Mouse (Mus musculus) heart, adult 8-10 months (tissue): ENCODE data around the gene Gm36079. TPM values are rescaled to one million over a fixed set of nuclear protein-coding genes. Genes with fewer than 3 reads are reported as not detected.
"Not testable (repeated sequence)": the region's sequence is repeated elsewhere in the genome, so short reads cannot be mapped to it uniquely, and the experiment has no call there.

Experiments used
- DNase-seq: peaks from one replicate; pipeline ENCODE4 v3.0.0; 2022; ENCODE audit warnings: low spot score
- total RNA-seq, 4 experiments: library from RNA; stranded (reverse); gene quantifications; 2 replicates each; pipeline ENCODE4 v1.2.4; 2022

Gene Gm36079
- total RNA-seq, 4 experiments from 2014 or later: not detected

DNA sequence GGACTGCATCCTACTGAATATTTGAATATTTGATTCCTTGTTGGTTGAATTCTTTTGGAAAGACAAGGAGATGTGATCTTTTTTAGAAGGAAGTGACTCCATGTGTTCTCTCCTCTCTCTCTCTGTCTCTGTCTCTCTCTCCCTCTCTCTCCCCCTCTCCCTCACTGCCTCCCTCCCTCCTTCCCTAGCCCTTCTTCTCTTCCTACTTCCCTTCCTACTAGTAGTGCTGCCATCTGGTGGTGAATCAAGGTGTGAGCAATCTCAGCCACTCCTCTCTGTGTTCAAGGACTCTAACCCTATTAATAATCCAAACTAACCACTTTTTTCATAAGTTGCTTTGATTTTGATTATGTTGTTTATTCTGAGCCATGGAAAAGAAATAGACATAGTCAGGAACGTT, 5.3 kb downstream of the Gm36079 start:
- DNase-seq: not testable (repeated sequence)

DNA sequence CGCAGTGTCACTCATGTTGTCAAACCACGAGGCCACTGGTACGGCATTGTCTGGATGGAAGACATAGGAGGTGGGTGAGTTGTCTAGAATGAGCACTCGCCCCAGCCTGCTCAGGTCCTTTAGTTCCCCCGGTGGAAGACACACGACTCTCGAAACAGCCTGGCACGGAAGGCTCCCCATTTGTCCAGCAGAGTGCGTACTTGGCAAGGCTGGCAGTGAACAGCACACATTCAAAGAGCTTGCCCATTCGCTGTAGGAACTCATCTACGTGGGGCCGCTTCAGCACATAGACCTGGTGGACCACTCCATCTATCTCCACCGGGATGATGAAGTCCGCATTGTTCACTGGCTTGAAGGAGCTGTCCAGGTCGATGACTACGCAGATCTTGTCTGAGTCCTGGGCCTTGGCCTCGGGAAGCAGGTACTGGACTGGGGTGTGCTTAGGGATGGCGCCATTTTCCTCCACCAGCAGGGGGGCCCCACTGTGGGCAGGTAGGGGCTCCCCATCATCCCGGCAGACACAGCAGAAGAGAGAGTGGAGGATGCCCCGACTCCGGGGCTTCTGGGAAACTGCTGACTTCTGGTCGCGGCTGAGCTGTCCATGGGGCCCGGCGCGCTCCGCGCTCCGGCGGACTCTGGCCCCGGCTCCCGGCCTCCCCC, 11.3 kb downstream of the Gm36079 start:
- not testable (repeated sequence) for DNase-seq

DNA sequence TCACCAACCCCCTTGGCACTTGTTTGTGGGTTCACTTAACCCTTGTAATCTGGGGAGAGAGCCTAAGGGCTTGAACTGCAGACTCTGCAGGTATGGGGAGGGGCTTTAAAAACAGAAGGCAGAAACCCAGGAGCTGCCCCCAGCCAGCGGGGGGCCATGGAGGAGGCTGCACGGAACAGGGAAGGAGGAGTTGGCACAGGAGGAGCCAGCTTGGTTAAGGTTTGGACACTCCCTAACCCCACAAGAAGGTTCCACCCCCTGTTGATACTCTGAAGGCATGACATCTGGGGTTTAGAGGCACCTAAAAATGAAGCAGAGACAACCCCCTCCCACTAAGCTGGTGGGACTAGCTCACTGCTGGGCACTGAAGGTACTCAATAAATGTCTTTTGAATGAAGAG, 12.8 kb downstream of the Gm36079 start:
- DNase-seq: not testable (repeated sequence)

DNA sequence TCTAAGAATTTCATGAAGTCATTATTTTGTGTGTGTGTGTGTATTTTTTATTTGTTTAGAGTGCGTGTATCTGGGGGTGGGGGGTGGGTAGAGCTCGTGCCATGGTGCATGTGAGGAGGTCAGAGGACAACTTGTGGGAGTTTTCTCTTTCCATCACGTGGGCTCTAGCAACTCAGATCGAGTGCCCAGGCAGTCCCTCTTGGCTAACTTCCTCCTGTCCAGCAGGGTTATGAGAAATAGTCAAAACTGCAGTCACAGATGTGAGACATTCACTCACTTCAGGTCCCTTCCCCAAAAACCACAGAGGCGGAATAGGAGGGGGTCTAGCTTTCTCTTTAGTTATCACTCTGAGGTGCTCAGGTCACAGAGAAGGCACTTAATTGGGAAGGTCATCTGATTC, 13.3 kb downstream of the Gm36079 start:
- DNase-seq: not testable (repeated sequence)

DNA sequence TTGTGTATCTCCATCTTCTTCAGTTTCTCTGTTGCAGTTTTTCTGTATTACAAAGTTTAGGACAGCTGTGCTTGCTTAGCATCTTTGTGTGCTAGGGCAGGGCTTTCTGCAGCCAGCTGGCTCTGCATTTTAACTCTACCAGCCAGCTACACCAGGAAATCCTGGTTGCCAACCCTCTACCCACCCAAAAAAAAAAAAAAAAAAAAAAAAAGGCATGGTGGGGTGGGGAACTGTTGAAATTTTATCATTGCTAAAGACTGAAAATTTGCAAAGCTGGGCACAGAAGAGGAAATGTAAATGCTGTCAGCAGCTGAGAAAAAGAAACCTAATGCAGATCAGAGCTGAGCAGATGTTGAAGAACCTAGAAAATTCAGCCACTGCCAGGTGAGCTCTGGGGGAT, 16.7 kb downstream of the Gm36079 start:
- DNase-seq: not testable (repeated sequence)

DNA sequence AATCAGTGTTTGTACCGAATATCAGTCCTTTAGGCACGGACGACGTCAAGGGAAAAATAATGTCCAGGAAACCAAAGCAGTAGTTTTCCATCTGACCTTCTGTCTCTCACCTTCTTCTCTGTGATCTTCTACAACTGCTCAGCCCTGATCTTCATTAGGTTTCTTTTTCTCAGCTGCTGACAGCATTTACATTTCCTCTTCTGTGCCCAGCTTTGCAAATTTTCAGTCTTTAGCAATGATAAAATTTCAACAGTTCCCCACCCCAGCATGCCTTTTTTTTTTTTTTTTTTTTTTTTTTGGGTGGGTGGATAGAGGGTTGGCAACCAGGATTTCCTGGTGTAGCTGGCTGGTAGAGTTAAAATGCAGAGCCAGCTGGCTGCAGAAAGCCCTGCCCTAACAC, 27.6 kb downstream of the Gm36079 start:
- DNase-seq: not testable (repeated sequence)

DNA sequence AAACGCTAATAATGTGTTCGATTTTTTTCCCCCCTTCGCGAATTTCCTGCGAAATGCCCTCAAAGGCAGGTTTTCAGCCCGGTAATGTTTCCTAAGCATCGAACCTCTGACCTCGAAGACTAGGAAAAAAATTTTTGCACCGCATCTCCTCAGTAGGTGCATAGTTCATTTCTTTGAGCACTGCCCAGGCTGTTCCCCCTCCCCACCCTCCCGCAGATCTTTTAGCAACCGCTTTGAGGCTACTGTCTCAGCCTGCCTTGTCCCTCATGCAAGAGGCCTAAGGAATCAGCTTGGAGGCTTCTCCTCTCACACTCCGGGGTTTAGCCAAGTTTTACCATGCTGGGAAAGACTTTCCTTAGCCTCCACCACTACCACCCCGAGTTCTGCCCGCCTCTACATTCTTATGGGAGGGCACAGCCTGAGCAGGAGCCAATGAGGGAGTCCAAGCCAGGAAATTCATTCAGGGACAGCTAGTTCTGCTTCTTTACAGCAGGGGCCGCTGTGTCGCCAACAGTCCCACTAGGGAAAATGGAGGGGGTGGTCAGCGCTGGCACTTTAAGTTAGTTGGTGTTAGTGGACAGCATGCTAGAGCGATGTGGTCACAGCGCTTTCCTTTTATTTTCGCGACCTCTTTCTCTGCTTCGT, 28.2 kb downstream of the Gm36079 start:
- DNase-seq: not testable (repeated sequence)

DNA sequence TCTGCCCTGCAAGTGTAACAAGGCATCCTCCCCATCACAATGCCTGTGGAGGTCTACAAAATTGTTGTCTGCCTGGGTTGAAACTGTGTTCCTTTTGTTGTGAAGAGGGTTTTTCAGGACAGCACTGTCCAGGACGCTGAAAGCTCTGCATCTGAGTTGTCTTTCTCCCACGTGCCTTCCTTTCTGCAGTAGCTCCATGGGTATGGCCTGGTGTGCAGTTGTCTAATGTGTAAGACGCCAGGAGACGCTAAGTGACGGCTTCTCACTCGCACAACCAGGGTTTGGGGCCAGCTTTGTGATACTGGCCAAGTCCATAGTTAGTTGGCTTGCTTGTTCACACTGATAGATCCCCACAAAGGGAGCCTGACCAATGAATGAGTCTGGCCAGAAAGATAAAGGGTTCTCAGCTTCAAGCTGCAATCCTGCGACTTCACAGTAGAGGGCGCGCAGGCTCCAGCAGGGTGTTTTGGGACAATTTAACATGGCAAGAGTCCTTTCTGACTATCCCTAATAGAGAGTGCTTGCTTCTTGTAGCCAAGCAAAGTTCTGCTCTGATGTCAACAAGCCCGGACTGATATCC, 34.8 kb downstream of the Gm36079 start:
- DNase-seq: not testable (repeated sequence)

DNA sequence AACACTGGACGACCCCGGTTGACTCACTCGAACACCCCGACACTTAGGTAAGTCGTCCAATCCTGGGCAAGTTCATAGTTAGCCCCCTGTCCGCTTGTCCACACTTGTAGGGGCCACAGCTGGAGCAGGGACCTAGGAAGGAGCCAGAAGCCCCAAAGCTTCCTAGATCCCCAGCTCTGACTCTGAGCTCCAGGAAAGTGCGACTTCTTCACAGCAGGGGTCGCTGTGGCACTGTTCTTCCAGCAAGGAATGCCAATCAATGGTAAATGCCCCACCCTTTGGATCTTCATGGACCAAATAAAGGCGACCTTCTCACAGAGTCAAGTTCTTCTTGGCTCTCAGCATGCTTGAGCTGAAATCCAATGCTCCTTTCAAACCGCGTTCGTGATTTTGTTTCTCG, 35.5 kb downstream of the Gm36079 start:
- not testable (repeated sequence) for DNase-seq

Other genes with a start within 250 kb of the Gm36079 start
- 10 to 100 TPM; 18.1 to 21.7 (median 19.3) TPM for gene Zfp131, start 236.1 kb downstream of the Gm36079 start, total RNA-seq
- gene AF067063, start 196.8 kb downstream of the Gm36079 start, total RNA-seq: not detected
- not detected for gene D13Ertd608e, start 191.0 kb downstream of the Gm36079 start, total RNA-seq
- gene Tcstv1, start 132.2 kb downstream of the Gm36079 start, total RNA-seq: not detected
- gene Gm21761, start 97.7 kb downstream of the Gm36079 start, total RNA-seq: not detected
- not detected for gene B020031M17Rik, start 76.2 kb downstream of the Gm36079 start, total RNA-seq
- gene Gm21188, start 25.2 kb upstream of the Gm36079 start, total RNA-seq: under 1 TPM in 3 of 4 experiments, not detected in 1; 0.22 to 0.72 (median 0.28) TPM
- not detected for gene Gm20767, start 113.2 kb upstream of the Gm36079 start, total RNA-seq
- not detected for gene Gm21818, start 145.4 kb upstream of the Gm36079 start, total RNA-seq
- not detected for gene Gm21762, start 188.9 kb upstream of the Gm36079 start, total RNA-seq
- gene Gm21731, start 212.1 kb upstream of the Gm36079 start, total RNA-seq: not detected
- gene AF067061, start 236.1 kb upstream of the Gm36079 start, total RNA-seq: not detected